ENCODE assay signal across 10 mouse cellular contexts in the genomic region with DNA sequence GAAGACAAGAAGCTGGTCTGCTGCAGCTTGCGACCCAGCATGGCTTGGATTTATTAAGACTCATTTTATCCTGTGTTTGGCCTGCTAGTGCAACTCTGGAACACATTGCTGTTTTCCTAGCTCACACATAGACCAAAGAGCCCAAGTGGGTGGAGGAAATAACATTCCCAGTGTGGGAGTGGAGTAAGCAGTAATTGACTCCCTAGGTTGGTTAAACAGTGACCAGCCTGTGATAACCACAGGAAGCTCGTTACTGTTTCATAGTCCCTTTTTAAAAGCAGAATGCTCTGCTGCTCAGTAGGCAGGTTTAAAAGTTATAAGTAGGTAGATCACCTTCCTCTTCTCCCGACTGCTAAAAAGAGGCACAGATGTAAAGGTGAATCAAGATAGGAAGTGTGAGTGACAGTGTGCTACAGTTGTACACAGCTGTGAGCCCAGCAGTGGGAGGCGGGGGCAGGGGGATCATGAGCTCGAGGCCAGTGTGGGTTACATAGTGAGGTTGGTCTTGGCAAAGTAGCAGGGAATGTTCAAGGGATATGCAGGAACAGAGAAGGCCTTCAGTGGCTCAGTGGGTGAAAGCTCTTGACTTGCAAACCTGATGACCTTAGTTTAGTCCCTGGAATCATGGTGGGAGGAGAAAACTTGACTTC. TPM values are rescaled to one million over a fixed set of nuclear protein-coding genes. Genes with fewer than 3 reads are reported as not detected.
DNase-seq lines count a peak whose midpoint lies in the region; ATAC-seq and TF ChIP-seq lines count a peak whose summit lies in the region.
"Had no signal": no experiment of that assay in that cellular context is flagged by ENCODE, and none has a peak within 500 bp of the region (broad histone marks: within the 10 kb centered on the region; RNA-seq: fewer than 3 reads in every experiment).

No protein-coding gene starts in this region.

- peak; percentile 14 to 39 for DNase-seq in lung, adult 18-20 months
- no peak for DNase-seq in lung, postnatal 14 days
- peak; percentile 39 for DNase-seq in fat pad, adult 2 months (ENCODE audit: extremely low read depth, low read depth, low spot score)
- peak; percentile 50 for DNase-seq in kidney, postnatal 0 days (ENCODE audit: low spot score)
- no peak for DNase-seq in left cerebral cortex, postnatal 14 days (ENCODE audit: low spot score in 2 of 2)
- no peak for DNase-seq in left cerebral cortex, adult 8-10 months (ENCODE audit: low spot score in 2 of 2)
- no peak for DNase-seq in cerebellum, adult 11-12 months

- no peak overlapping the region for H3K4me3 ChIP-seq in kidney, postnatal 0 days (replicated peaks; ENCODE audit: low read depth, low read length)
- no peak overlapping the region for H3K4me3 ChIP-seq in myocyte

- no peak overlapping the region for H3ac ChIP-seq in myocyte (ENCODE audit: control insufficient read depth, insufficient read length)

- no peaks in the 10 kb centered on the region for H3K9me3 ChIP-seq in kidney, postnatal 0 days (replicated peaks; ENCODE audit: low read length)

- H3K4me2 ChIP-seq in kidney, postnatal 0 days (ENCODE audit: low read length): peak overlapping the region; percentile 30; the same call in 1 of the 2 replicates
- H3K4me2 ChIP-seq in myocyte (ENCODE audit: low read depth): peak overlapping the region; percentile 90

- peak; percentile 52; the same call in 1 of the 2 replicates for ATAC-seq in kidney, postnatal 0 days (replicated peaks; ENCODE audit: low FRiP score, low read depth)

- H3K9ac ChIP-seq in kidney, postnatal 0 days (ENCODE audit: low read depth, low read length): no peak overlapping the region

- no peaks in the 10 kb centered on the region for H3K27me3 ChIP-seq in kidney, postnatal 0 days (ENCODE audit: insufficient read depth, low read length)
- no peaks in the 10 kb centered on the region for H3K27me3 ChIP-seq in myocyte (ENCODE audit: control insufficient read depth, insufficient read depth, insufficient read length)

- no peak for TF ChIP-seq POLR2A in myocyte (IDR thresholded peaks at IDR 0.05; ENCODE audit: insufficient read length, low read depth)

- intact Hi-C loops in left cerebral cortex, postnatal 14 days (cut with DNase I): no loop called here

- H3K4me1 ChIP-seq in kidney, postnatal 0 days (replicated peaks; ENCODE audit: insufficient read depth, low read length): peaks cover 20% of the 10 kb centered on the region

- peaks cover 42% of the 10 kb centered on the region for H3K36me3 ChIP-seq in kidney, postnatal 0 days (ENCODE audit: insufficient read depth, low read length)
- peaks cover 36% of the 10 kb centered on the region for H3K36me3 ChIP-seq in myocyte (ENCODE audit: control insufficient read depth, insufficient read depth)

- 32% methylated on average over 5 of the region's 5 CpGs for WGBS in kidney, postnatal 0 days

- no peak for TF ChIP-seq CTCF in kidney, postnatal 0 days (IDR thresholded peaks at IDR 0.05; ENCODE audit: low read depth)

- peaks cover 57% of the 10 kb centered on the region for H3K79me2 ChIP-seq in myocyte (ENCODE audit: control insufficient read depth, insufficient read depth)

- peak overlapping the region; percentile 93 for H3K27ac ChIP-seq in kidney, postnatal 0 days

TF ChIP-seq in myocyte, 11 proteins besides CTCF, POLR2A, EP300 and RAD21:
- TF ChIP-seq REST (IDR thresholded peaks at IDR 0.05; ENCODE audit: insufficient read depth, insufficient read length) (no peak), MYOG (IDR thresholded peaks at IDR 0.05; ENCODE audit: control insufficient read depth in 1 of 3, insufficient read depth in 1 of 3, insufficient read length in 2 of 3, low read depth in 2 of 3) (peak in 2 of 3 experiments; percentile 25 to 69), MYOD1 (IDR thresholded peaks at IDR 0.05; ENCODE audit: control insufficient read depth in 1 of 3, insufficient read length in 2 of 3, low read depth in 2 of 3) (peak in 2 of 3 experiments; percentile 62 to 84)

RNA-seq across cellular contexts. Expression of gene Arpc2, which starts 13.6 kb away (rescaled TPM):
- 487 TPM in 2 replicates for polyA plus RNA-seq in kidney, postnatal 0 days (2015; fragmentation: Nextera tagmentation; extraction: Ambion mirVana)
- 214 TPM for polyA plus RNA-seq in myocyte (2012; fragmentation: generic; extraction: Trizol)
- total RNA-seq in left cerebral cortex, postnatal 14 days (2021): 100 to 1,000 TPM; 281 to 300 TPM
- total RNA-seq in left cerebral cortex, adult 8-10 months (2022): 100 to 1,000 TPM; 212 to 241 (median 232) TPM

RNA-seq across cellular contexts. Expression of gene Gpbar1, which starts 28.9 kb away (rescaled TPM):
- 1.0 and 1.7 TPM in 2 replicates for polyA plus RNA-seq in kidney, postnatal 0 days (2015; fragmentation: Nextera tagmentation; extraction: Ambion mirVana)
- 0.14 TPM for polyA plus RNA-seq in myocyte (2012; fragmentation: generic; extraction: Trizol)
- not detected for total RNA-seq in left cerebral cortex, postnatal 14 days (2021)
- total RNA-seq in left cerebral cortex, adult 8-10 months (2022): not detected
- total RNA-seq: layer of hippocampus, adult 18-20 months had no signal

RNA-seq across cellular contexts. Expression of gene Aamp, which starts 35.1 kb away (rescaled TPM):
- 248 and 264 TPM in 2 replicates for polyA plus RNA-seq in kidney, postnatal 0 days (2015; fragmentation: Nextera tagmentation; extraction: Ambion mirVana)
- polyA plus RNA-seq in myocyte (2012; fragmentation: generic; extraction: Trizol): 199 TPM
- total RNA-seq in left cerebral cortex, postnatal 14 days (2021): 100 to 1,000 TPM; 135 to 137 TPM
- 100 to 1,000 TPM; 138 to 159 (median 148) TPM for total RNA-seq in left cerebral cortex, adult 8-10 months (2022)

RNA-seq across cellular contexts. Expression of gene Pnkd, which starts 35.3 kb away (rescaled TPM):
- 162 and 169 TPM in 2 replicates for polyA plus RNA-seq in kidney, postnatal 0 days (2015; fragmentation: Nextera tagmentation; extraction: Ambion mirVana)
- polyA plus RNA-seq in myocyte (2012; fragmentation: generic; extraction: Trizol): 93.7 TPM
- total RNA-seq in left cerebral cortex, postnatal 14 days (2021): 100 to 1,000 TPM; 118 to 134 TPM
- total RNA-seq in left cerebral cortex, adult 8-10 months (2022): 100 to 1,000 TPM; 162 to 185 (median 173) TPM

RNA-seq across cellular contexts. Expression of gene Cxcr1, which starts 55.0 kb away (rescaled TPM):
- not detected in 2 replicates for polyA plus RNA-seq in kidney, postnatal 0 days (2015; fragmentation: Nextera tagmentation; extraction: Ambion mirVana)
- not detected for polyA plus RNA-seq in myocyte (2012; fragmentation: generic; extraction: Trizol)
- total RNA-seq in left cerebral cortex, postnatal 14 days (2021): not detected
- not detected for total RNA-seq in left cerebral cortex, adult 8-10 months (2022)
- total RNA-seq: ES-E14; layer of hippocampus, adult 18-20 months had no signal

Comparison
In these comparisons a context has a peak if more than half of its experiments do, and no peak if none do; other contexts are left out.
1. DNase-seq: peak in lung, adult 18-20 months (2 of 2), fat pad, adult 2 months (single experiment) and kidney, postnatal 0 days (single experiment); none in lung, postnatal 14 days (single experiment), left cerebral cortex, postnatal 14 days (0 of 2), left cerebral cortex, adult 8-10 months (0 of 2) and cerebellum, adult 11-12 months (single experiment).